Mouse (Mus musculus) hindbrain, postnatal 0 days (tissue): ENCODE data around the gene Ifi47. TPM values are rescaled to one million over a fixed set of nuclear protein-coding genes. Genes with fewer than 3 reads are reported as not detected.

Experiments
- ATAC-seq: fragments of 200-750 bp; cut with Nextera tagmentation; 2 replicates; pipeline ENCODE4 v1.8.0; 2017; ENCODE audit warnings: mild to moderate bottlenecking, moderate TSS enrichment, moderate library complexity
- DNase-seq: peaks from one replicate; pipeline ENCODE4 v3.0.0-alpha.2; 2015; ENCODE audit warnings: low spot score
- H3K27ac ChIP-seq: fragments of 300-500 bp; sonication (generic); 2 replicates; pipeline ENCODE4 v1.5.1; 2014; ENCODE audit warnings: mild to moderate bottlenecking
- H3K27me3 ChIP-seq: fragments of 300-500 bp; sonication (generic); 2 replicates; pipeline ENCODE4 v1.6.1; 2014; ENCODE audit warnings: low read length, mixed read lengths; ENCODE audit not compliant: insufficient read depth
- H3K36me3 ChIP-seq: fragments of 300-500 bp; sonication (generic); 2 replicates; pipeline ENCODE4 v1.6.1; 2014; ENCODE audit warnings: low read length, mixed read lengths; ENCODE audit not compliant: insufficient read depth
- H3K4me1 ChIP-seq: fragments of 300-500 bp; sonication (generic); 2 replicates; pipeline ENCODE4 v1.6.1; 2014; ENCODE audit warnings: antibody characterized with exemption, low read length, mixed read lengths; ENCODE audit not compliant: insufficient read depth
- H3K4me2 ChIP-seq: fragments of 300-500 bp; sonication (generic); 2 replicates; pipeline ENCODE4 v1.6.1; 2014; ENCODE audit warnings: low read depth, mild to moderate bottlenecking, low read length, moderate library complexity, mixed read lengths
- H3K4me3 ChIP-seq: fragments of 300-500 bp; sonication (generic); 2 replicates; pipeline ENCODE4 v1.5.1; 2014; ENCODE audit warnings: low read length
- H3K9ac ChIP-seq: fragments of 300-500 bp; sonication (generic); replicated peaks from 2 replicates; pipeline ENCODE4 v1.6.1; 2014; ENCODE audit warnings: mild to moderate bottlenecking, low read length, moderate library complexity, mixed read lengths
- H3K9me3 ChIP-seq: fragments of 300-500 bp; sonication (generic); 2 replicates; pipeline ENCODE4 v1.6.1; 2016; ENCODE audit warnings: low read length, mixed read lengths
- CTCF ChIP-seq: IDR thresholded peaks from 2 replicates; pipeline ENCODE4 v1.5.1; 2016; ENCODE audit warnings: antibody characterized with exemption, control low read depth, low read depth
- WGBS: fragments of 180-500 bp; shearing (Covaris S2); extraction: QIAGEN DNeasy Blood & Tissue Kit; methylation state at CpG from one replicate; pipeline ENCODE4 v1.1.7; 2014; 5-methylcytosine and 5-hydroxymethylcytosine counted together
- polyA plus RNA-seq: library from polyadenylated mRNA; unstranded; fragments of >200 nt; fragmentation: Nextera tagmentation; extraction: Ambion mirVana; gene quantifications from 2 replicates; pipeline ENCODE4 v1.2.1, GENCODE M21; 2015
- total RNA-seq: library from RNA; depleted of rRNA; stranded (reverse); fragments of >200 nt; gene quantifications from 2 replicates; pipeline ENCODE4 v1.2.3, GENCODE M21; 2014

The Ifi47 gene
- total and polyA plus RNA-seq, 2 experiments from 2014 or later, result 0.68 to 1.2 TPM

DNA sequence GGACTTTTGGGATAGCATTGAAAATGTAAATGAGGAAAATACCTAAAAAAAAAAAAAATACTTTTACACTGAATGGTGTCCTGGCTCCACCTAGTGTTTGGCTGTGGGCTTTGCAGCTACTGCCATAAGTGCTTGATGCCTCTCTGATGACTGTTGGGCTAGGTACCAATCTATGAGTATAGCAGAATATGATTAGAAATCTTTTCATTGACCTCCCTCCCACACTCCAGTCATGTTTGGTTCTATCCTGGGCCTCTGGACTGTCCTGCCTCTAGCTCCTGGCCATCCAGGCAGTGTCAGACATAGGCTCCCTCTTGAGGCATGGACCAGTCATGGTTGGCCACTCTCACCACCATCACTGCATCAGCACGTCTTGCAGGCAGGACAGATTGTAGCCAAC, 32.4 kb downstream of the Ifi47 start:
- H3K4me3 ChIP-seq, result no peak overlapping the region
- no peak overlapping the region for H3K9ac ChIP-seq
- DNase-seq, result peak; percentile 56
- H3K36me3 ChIP-seq, result no peaks in the 10 kb centered on the region
- no peak overlapping the region for H3K4me2 ChIP-seq
- H3K9me3 ChIP-seq, result no peaks in the 10 kb centered on the region
- H3K4me1 ChIP-seq, result no peaks in the 10 kb centered on the region
- 56% methylated on average over 1 of the region's 1 CpGs for WGBS
- TF ChIP-seq CTCF, result peak; percentile 69
- no peaks in the 10 kb centered on the region for H3K27me3 ChIP-seq
- H3K27ac ChIP-seq, result no peak overlapping the region
- ATAC-seq, result 0 out of 2 replicates have a peak, but pooled peaks have one; percentile 21

- H3K4me2 ChIP-seq, result no peak overlapping the region
- H3K9ac ChIP-seq, result no peak overlapping the region
- DNase-seq, result no peak
- no peak for TF ChIP-seq CTCF
- no peaks in the 10 kb centered on the region for H3K9me3 ChIP-seq
- H3K36me3 ChIP-seq, result no peaks in the 10 kb centered on the region
- no peak overlapping the region for H3K27ac ChIP-seq
- no peak for ATAC-seq
- no peaks in the 10 kb centered on the region for H3K4me1 ChIP-seq
- WGBS, result 67% methylated on average over 1 of the region's 1 CpGs
- H3K4me3 ChIP-seq, result no peak overlapping the region
- no peaks in the 10 kb centered on the region for H3K27me3 ChIP-seq
Observed at GRCm38 (mm10) chr11:49111000-49111399, 34.6 kb downstream of the Ifi47 start.

GRCm38 (mm10) chr11:49112624-49113219, 36.3 kb downstream of the Ifi47 start:
- H3K9ac ChIP-seq, result no peak overlapping the region
- DNase-seq, result no peak
- H3K9me3 ChIP-seq, result no peaks in the 10 kb centered on the region
- H3K4me2 ChIP-seq, result no peak overlapping the region
- H3K36me3 ChIP-seq, result no peaks in the 10 kb centered on the region
- no peak overlapping the region for H3K4me3 ChIP-seq
- WGBS, result 82% methylated on average over 6 of the region's 6 CpGs
- H3K27me3 ChIP-seq, result no peaks in the 10 kb centered on the region
- no peak overlapping the region for H3K27ac ChIP-seq
- no peaks in the 10 kb centered on the region for H3K4me1 ChIP-seq
- no peak for ATAC-seq
- no peak for TF ChIP-seq CTCF

GRCm38 (mm10) chr11:49114158-49114557, 37.8 kb downstream of the Ifi47 start:
- no peaks in the 10 kb centered on the region for H3K27me3 ChIP-seq
- WGBS, result 77% methylated on average over 2 of the region's 2 CpGs
- no peak overlapping the region for H3K4me3 ChIP-seq
- no peak overlapping the region for H3K9ac ChIP-seq
- H3K27ac ChIP-seq, result no peak overlapping the region
- no peaks in the 10 kb centered on the region for H3K9me3 ChIP-seq
- H3K4me1 ChIP-seq, result no peaks in the 10 kb centered on the region
- DNase-seq (no peak), ATAC-seq (no peak)
- no peak for TF ChIP-seq CTCF
- H3K4me2 ChIP-seq, result no peak overlapping the region
- no peaks in the 10 kb centered on the region for H3K36me3 ChIP-seq

DNA sequence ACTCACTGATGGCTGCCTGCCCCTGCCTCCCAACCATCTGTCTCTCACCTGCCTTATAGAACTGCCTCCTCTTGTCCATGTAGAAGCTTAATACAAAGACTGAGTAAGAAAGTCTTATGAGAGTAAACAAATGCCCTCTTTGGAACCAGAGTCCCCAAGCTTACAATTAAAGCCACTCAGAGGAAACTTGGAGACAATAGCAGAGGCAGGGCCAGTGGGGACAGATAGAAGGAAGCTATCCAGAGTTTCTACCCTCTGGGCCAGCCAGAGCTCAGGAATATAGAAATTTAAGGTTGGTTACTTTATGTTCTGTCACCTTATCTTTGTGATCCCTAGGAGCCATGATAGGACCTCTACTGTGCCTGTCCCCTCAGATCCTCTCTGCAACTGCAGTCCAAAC, 38.4 kb downstream of the Ifi47 start, which contains the start of gene Olfr1396:
Olfr1396 (minus strand) TSS at position 101 of the 400 bp plus-strand sequence.
- no peak for TF ChIP-seq CTCF
- Histone ChIP-seq H3K36me3 (no peaks in the 10 kb centered on the region), H3K4me1 (no peaks in the 10 kb centered on the region), H3K9me3 (no peaks in the 10 kb centered on the region), H3K4me3 (no peak within 1 kb of the TSS), H3K9ac (no peak within 1 kb of the TSS), H3K4me2 (no peak within 1 kb of the TSS), H3K27ac (no peak within 1 kb of the TSS), H3K27me3 (no peaks in the 10 kb centered on the region)
- DNase-seq, result no peak
- no peak for ATAC-seq

- DNase-seq (no peak), ATAC-seq (no peak)
- H3K36me3 ChIP-seq, result no peaks in the 10 kb centered on the region
- no peaks in the 10 kb centered on the region for H3K4me1 ChIP-seq
- no peak overlapping the region for H3K4me3 ChIP-seq
- no peak for TF ChIP-seq CTCF
- WGBS, result 86% methylated on average over 3 of the region's 3 CpGs
- no peaks in the 10 kb centered on the region for H3K27me3 ChIP-seq
- no peak overlapping the region for H3K9ac ChIP-seq
- no peak overlapping the region for H3K27ac ChIP-seq
- no peak overlapping the region for H3K4me2 ChIP-seq
- H3K9me3 ChIP-seq, result no peaks in the 10 kb centered on the region
Observed at GRCm38 (mm10) chr11:49119635-49120034, 43.2 kb downstream of the Ifi47 start.

- no peak overlapping the region for H3K4me3 ChIP-seq
- H3K27me3 ChIP-seq, result no peaks in the 10 kb centered on the region
- H3K9me3 ChIP-seq, result no peaks in the 10 kb centered on the region
- WGBS, result 88% methylated on average over 2 of the region's 2 CpGs
- H3K9ac ChIP-seq, result no peak overlapping the region
- no peaks in the 10 kb centered on the region for H3K4me1 ChIP-seq
- TF ChIP-seq CTCF, result no peak
- H3K36me3 ChIP-seq, result no peaks in the 10 kb centered on the region
- no peak overlapping the region for H3K4me2 ChIP-seq
- no peak overlapping the region for H3K27ac ChIP-seq
- ATAC-seq (no peak), DNase-seq (no peak)
Observed at GRCm38 (mm10) chr11:49124169-49124568, 47.8 kb downstream of the Ifi47 start.
